Mouse (Mus musculus): ENCODE measurements around the gene Zfp706. TPM values are rescaled to one million over a fixed set of nuclear protein-coding genes. Genes with fewer than 3 reads are reported as not detected.

Zfp706 gene
- total RNA-seq, 4 experiments from 2014 or later = 172 to 234 (median 209) TPM

DNA sequence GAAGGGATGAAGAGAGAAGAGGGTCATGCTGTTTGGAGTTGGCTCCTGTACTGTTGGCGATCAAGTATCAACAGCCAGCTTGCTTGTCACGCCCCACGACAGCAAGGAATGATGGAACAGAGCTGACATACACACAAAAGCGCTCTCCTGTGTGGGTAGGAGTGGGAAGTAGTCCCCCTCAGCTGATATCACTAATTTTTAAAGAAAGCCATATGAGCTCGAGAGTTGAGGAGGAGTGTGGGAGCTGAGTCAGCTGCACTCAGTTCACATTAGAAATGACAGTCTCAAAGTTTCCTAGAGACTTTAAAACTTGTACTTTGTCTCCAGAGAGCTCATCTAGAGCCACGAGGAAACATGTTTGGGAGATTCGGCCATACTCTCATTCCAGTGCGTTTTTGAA, 29.8 kb downstream of the Zfp706 start:
- DNase-seq = no peak

DNA sequence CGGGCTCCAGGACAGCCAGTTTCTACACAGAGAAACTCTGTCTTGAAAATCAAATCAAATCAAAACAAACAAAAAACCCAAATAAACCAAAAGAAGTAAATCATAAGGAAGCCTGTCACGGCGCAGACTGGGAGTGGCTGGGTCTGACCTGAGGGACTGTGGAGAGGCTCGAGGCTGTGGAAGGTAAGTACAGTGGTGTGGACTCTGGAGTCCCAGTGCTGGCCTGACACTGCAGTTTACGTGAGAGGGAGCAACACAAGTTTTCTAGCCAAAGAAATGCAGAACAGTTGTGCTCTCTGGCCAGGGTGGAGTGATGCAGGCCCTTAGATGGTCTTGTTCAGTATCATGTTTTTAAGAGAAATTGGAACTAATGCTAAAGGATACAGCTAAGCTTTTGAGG, 31.9 kb downstream of the Zfp706 start:
- DNase-seq = no peak

DNA sequence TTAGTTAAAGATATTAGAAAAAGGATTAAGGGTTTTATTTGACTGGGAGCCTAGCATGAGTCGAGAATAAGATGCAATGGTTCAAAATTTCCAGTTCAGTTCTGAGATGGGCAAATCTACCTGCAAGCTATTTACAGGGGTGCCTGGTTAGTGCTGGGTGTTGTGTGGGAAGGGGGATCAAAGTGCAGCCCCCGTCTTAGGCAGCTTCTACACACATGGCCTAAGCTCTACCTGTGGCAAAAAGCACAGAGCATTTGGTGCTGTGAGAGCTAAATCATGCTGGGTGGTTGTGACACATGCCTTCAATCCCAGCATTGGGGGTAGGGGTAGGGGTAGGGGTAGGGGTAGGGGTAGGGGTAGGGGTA, 32.3 kb downstream of the Zfp706 start:
- no peak for DNase-seq

DNA sequence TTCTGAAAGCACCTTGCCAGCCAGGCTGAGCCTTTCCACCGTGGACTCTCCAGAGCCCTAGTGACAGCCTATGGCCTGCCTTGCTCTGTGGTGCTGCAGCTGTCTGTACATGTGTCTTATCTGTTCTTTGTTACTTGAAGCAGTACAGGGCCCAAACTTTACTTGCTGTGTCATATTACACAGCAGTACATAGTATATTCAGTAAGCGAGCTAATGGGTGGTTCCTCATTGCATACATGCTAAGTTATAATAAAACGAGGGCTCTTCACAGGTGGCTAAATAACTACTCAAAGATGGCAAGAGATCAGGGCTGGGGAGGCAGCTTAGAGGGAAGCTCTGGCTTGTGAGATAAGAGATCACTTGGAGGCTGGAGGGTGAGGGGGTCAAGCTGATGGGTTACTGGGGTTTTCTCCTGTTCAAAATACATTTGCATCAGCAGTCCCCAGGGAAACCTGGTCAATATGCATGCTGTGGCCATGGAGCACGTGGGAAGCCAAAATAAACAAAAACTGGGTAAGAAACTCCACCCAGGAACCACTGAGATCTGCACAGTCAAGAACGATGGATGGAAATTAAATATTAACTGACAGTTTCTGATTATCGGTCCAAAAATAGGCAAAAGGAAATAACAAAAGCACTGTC, 32.8 kb downstream of the Zfp706 start:
- no peak for DNase-seq

DNA sequence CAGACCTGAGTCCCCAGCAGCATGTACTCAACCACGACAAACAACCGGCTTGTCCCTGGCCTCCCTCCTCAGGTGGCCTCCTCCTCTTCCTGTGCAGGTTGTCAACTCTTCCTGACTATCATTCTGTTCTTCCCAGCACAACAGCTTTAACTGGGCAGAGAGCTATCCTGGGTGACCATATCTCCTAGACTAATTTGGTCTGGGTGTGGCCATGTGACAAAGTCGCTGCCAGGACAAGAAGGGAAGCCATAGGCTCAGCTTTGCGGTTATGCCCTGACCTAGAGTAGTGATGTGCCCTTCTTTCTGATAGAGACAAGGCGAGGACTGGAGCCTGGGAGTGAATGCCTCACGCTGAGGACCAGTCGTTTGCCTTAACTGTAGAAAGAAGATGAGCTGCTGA, 33.9 kb downstream of the Zfp706 start:
- no peak for DNase-seq

DNA sequence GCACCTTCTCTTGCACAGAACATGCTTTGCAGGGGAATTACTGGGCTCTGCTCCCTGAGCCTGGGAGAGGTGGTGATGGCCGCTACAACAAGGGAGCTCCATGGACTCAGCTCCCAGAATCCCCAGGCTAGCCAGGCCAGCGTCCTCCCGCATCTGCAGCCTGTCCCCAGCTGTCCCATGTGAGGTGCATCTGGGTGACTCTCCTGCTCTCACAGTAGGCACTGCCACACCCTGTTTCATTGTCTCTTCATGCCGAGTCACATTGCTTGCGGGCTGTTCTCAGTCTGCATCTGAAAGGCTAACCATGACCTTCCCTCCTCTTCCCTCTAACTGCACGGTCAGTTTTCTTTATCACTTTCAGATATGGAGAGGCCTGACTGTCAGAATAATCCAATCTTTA, 34.3 kb downstream of the Zfp706 start:
- DNase-seq = no peak

DNA sequence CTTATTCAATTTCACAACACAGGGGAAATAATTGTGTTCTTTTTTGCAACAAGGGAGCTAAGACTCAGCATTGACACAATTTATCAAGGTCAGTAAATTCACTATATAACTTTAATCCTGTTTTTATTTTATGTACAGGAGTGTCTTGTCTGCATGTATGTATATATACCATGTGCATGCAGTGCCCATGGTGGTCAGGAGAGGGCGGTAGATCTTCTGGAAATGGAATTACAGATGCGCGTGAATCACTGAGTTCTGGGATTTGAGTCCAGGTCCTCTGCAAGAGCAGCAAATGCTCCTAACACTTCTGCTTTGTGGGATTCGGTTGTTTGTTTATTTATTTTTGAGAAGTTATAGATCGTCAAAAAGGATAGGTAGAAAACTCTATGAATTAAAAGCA, 37.8 kb downstream of the Zfp706 start:
- DNase-seq = no peak

DNA sequence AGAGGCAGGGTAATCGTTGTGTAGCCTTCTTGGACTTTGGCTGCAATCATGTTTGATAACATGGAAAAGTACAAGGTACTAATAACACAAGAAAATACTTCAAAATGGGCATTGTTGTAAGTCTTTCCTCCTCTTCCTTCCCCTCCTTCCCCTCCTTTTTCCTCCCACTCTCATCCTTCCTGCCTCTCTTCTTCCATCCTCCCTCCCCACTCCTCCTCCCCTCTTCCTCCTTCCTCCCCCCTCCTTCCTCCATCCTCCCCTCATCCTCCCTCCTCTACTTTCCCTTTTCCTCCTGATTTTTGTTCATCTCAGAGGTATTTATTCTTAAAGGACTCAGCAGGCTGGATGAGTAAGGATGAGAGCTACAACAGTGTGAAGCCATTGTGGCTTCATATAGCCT, 39.3 kb downstream of the Zfp706 start:
- no peak for DNase-seq

DNA sequence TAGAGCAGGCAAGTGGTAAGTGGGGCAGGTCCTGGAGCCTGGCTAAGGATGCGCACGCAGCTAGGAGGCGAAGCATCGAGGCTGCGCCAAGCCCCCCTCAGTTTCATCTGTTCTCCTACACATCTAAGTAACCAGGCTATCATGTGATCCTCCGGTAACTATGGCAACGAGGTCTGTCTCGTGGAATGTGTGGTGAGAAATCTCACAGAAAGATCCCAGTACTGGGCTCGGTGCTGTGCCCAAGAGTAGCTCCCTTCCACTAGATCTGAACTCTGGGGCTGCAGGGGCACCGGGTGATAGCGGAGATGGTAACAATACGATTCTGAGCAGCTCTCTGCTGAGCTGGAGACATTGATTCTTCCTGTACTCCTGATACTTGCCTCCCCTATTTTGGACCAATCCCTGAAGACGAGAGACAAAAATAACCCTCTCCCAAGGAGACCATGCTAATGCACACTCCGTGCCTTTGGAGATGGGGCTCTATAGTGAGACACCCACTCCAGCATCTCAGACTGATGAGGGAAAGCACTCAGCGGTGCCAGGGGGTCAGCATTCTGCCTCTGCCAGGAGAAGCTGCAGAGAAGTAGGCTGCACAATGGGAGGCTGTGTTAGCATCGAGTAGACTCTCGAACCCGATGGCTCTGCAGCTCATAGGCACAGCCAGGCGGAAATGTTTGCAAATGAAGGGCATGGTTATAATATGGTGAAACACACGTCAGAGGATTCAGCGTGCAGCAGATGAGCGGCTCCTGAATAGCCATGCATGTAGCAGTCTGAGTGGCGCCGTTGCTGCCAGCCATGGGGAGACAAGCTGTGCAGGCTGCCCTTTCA, 40.0 kb downstream of the Zfp706 start:
- no peak for DNase-seq

DNA sequence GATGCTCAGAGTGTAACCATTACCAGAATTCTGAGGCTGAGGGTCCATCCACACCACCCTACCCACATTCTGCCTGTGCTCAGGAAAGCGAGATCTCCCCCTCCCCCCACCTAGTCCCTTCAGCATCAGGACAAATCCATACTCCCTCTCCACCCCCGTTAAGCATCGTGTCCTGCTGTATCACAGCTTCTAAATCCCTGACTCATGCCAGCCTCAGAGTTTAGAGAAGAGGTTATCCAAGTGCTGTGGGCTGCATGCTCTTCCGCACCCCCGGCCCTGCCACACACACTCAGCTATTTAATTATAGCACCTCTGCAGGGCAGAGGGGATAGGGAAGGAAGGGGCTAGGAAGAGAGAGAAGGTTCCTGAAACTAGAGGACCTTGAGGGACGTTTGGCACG, 40.6 kb downstream of the Zfp706 start:
- DNase-seq = no peak

DNA sequence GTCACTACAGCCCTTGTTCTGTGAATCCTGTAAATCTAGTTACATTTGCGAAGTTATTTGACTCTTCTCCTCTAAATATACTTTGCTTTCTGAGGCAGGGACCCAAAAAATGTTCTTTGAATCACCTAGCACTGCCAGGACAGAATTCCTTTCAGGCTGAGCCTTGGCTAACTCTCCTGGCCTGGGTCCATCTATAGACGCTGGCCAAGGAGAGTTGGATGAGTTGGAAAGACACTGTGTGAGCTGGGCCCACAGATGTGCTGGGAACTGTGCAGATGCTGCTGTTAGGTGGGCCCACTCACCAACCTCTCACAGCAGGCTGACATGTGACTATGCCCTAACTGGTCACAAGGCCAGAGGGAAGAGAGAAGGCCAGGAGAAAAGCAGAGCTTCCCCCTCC, 41.1 kb downstream of the Zfp706 start:
- DNase-seq = no peak

DNA sequence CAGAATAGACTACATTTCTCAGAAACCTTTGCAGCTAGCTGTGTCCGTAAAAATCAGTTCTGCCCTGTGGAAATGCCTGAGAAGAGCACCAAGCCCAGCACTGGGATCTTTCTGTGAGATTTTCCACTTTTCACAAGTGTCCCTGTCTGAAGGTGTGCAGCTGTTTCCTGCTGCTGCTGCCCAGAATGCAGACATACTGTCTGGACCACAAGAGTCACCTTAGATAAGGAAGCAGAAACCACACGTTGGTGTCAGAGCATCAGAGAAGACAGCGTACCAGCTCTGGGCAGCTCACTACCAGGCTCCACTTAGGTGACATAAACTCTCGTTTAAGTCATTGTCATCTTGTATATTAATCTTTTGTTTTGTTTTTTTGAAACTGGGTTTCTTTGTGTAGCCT, 41.8 kb downstream of the Zfp706 start:
- DNase-seq = no peak

DNA sequence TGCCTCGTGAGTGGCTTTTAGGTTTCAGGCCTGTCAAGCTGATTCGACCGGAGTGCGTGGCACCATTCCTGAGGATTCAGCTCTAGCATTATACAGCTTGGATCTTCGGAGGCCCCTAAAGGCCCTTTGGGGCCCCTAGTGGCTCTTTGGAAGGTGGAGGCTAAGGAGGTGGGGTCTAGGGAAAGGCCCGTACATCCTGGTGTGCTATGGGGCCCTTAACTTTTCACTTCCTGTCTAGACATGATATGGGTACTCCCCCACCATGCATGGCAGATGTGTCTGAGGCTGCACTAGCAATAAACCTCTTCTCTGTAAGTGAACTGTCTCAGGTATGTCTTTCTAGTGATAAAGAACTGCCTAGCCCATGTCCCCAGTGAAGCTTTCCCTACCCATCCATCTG, 44.6 kb downstream of the Zfp706 start:
- DNase-seq = no peak

DNA sequence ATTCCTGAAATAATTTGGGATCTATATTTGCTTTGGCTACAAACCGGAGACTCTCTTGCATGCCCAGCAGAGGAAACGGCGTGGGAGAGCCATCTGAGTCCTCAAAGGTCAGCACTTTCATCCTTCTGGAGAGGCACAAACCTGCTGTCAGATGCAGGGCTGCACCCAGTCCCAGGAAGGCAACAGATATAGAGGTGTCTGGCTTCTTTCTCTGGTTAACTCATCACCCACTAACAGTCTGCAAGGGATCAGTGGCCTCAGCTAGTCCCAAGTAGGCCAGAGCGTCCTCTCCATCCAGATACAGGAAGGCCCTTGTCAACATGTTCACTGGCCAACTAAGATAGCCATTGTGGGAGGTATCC, 46.7 kb downstream of the Zfp706 start:
- DNase-seq = no peak

DNA sequence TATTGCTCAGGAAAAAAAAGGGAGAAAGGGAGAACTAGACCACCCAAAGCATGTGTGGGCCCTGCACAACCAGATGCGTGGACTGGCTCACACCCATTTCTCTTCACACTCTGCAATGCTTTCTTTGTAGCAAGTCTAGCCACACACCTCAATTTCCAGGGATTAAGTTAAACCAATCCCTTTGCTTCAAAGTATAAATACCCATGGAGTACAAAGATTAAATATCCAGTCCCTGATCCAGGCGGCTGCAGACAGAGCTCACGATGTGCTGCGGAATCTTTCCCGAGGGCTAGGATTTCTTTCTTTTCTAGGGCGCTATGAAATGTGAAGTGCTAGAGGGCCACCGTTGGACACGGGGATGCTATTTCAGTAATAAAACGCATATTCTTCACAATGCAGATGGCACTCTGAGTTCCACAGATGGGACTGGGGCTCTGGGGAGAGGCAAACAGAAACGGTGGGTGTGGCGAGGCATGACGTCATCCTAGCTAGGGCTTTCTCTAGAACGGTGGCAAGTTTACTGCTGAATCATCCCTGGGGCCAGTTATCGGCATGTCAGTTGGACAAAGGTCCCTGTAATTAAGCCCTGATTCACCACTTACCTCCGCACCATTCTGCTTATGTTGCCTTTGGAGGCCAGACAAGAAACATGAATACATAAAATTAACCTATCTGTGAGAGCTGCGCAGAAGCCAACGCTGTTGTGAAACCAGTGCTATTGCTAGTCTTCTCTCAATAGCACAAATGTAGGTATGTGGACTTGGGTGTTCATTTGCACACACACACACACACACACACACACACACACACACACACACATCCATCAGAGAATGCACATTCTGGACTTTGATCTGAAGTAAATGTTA, 47.3 kb downstream of the Zfp706 start:
- DNase-seq = peak; percentile 47

DNA sequence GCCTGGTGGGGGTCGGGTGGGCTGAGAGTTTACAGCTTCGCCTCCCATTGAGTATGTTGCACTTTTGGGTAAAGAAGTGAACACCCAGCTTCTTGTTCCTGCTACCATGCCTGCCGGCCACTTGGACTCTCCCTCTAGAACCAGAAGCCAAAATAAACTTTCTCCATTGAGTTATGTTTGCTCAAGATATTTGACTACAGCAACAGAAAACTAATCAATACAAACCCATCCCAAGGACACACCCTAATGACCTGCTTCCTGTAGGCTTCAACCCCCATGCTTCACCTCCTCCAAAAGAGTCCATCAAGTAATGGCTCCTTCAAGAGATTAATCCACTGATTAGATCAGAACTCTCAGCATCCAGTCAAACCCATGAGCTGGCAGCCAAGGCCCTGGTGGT, 51.4 kb downstream of the Zfp706 start:
- no peak for DNase-seq

DNA sequence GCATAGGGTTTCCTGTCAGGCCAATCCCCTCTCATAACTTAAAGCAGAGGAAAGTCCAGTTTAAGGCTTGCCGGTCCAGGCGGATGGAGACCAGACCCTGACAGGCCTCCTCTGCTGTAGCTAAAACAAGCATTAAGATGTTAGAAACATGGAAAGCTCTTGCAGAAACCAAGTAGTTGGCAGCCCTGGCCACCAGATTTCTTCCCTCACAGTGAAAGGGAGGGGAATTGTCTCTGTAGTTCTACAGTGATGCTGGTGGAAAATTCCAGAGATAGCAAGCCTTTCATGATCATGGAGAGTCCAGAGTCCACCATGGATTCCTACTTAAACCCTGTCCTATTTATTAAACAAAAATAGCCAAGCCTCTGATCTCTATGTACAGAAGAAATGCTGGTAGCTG, 57.3 kb downstream of the Zfp706 start:
- no peak for DNase-seq

DNA sequence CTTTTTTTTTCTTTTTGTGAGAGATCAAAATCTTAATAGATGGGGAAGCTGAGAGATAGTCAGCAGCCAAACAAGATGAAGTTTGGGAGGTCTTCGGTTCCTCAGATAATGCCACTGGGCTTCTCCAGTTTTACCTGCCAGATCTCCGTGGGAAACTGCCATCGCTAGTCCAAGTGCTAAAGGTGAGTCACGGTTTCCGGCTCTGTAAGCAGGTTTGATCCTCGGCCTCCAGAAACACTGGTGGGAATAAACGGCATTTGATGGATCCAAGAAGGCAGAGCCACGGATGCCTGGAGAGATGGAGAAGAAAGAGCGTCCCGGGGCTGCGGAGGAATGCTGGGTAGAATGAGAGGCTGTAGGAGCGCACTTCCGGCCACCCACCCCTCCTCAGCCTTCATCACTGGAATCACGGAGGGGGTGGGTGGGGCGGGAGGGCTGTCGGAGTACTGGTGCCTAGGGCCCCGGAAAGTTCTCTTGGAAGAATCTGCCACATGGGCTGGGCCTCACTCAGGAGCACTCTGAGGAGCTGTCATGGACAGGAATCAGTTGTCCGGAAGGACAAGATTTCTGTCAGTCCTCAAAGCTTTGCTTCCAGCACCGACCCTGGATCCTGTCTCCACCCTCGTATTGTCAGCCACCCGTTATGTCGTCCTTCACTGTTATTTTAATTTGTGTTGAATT, 58.6 kb downstream of the Zfp706 start:
- DNase-seq = no peak

Measured in adrenal gland, adult 8-10 months (tissue).